Mouse (Mus musculus): ENCODE data around the gene Prdx1.

- peak; percentile 91 for TF ChIP-seq POLR2A (IDR thresholded peaks at IDR 0.05; ENCODE audit: low read depth, low read length)
- TF ChIP-seq CTCF (IDR thresholded peaks at IDR 0.05; ENCODE audit: extremely low read depth, insufficient read length, insufficient replicate concordance, low read depth, low read length) = no peak
Measured at GRCm38 (mm10) chr4:116650924-116651796, 34.2 kb upstream of the Prdx1 start, which contains the start of gene Akr1a1.

All from small intestine, adult 2 months (tissue).